Mouse (Mus musculus) liver, embryonic 14.5 days (tissue): ENCODE measurements at regions not wholly inside any gene's neighbourhood (a gene's known extent, or its start where the extent isn't known, plus 50 kb on each side); places are given as distances from the start of the nearest gene placed in this dataset.

Experiments used
- ATAC-seq: fragments of 200-750 bp; cut with Nextera tagmentation; 2 replicates; pipeline ENCODE4 v1.8.0; 2017; ENCODE audit warnings: moderate number of reproducible peaks, mild to moderate bottlenecking, moderate library complexity; ENCODE audit not compliant: insufficient read depth
- DNase-seq, 3 experiments: peaks; one replicate each; pipeline ENCODE4 v3.0.0-alpha.2; 2012 to 2013; ENCODE audit warnings: low read depth in 3 of 3, low spot score in 3 of 3
- H3K27ac ChIP-seq: fragments of 300-500 bp; sonication (generic); 2 replicates; pipeline ENCODE4 v1.5.1; 2014; ENCODE audit warnings: moderate library complexity, mild to moderate bottlenecking, control low read depth, inconsistent platforms
- H3K27me3 ChIP-seq: fragments of 300-500 bp; sonication (generic); 2 replicates; pipeline ENCODE4 v1.6.1; 2014; ENCODE audit warnings: mild to moderate bottlenecking, low read length, moderate library complexity; ENCODE audit not compliant: control insufficient read depth, insufficient read depth
- H3K36me3 ChIP-seq: fragments of 300-500 bp; sonication (generic); replicated peaks from 2 replicates; pipeline ENCODE4 v1.6.1; 2014; ENCODE audit warnings: low read depth; ENCODE audit not compliant: control insufficient read depth, insufficient read depth
- H3K4me1 ChIP-seq, 2 experiments: fragments of 200-500 bp in 1 of 2; fragments of 300-500 bp in 1 of 2; sonication (generic) in 1 of 2; replicated peaks; 2 replicates each; pipeline ENCODE4 v1.6.1; 2012 to 2014; ENCODE audit warnings: antibody characterized with exemption in 1 of 2, inconsistent platforms in 1 of 2, low read length in 1 of 2; ENCODE audit not compliant: control insufficient read depth in 2 of 2, insufficient read depth in 2 of 2
- H3K4me2 ChIP-seq: fragments of 300-500 bp; sonication (generic); 2 replicates; pipeline ENCODE4 v1.6.1; 2014; ENCODE audit warnings: low read depth, mild to moderate bottlenecking, control low read depth, moderate library complexity
- H3K4me3 ChIP-seq, 2 experiments: fragments of 200-500 bp in 1 of 2; fragments of 300-500 bp in 1 of 2; sonication (generic) in 1 of 2; 2 replicates each; pipeline ENCODE4 v1.5.1; 2012 to 2014; ENCODE audit warnings: low read depth in 2 of 2, low read length in 2 of 2, mild to moderate bottlenecking in 2 of 2, control low read depth in 1 of 2, inconsistent platforms in 1 of 2, moderate library complexity in 1 of 2; ENCODE audit not compliant: insufficient read depth in 1 of 2
- H3K9ac ChIP-seq: fragments of 300-500 bp; sonication (generic); replicated peaks from 2 replicates; pipeline ENCODE4 v1.6.1; 2014; ENCODE audit warnings: mild to moderate bottlenecking, control low read depth, moderate library complexity
- H3K9me3 ChIP-seq: fragments of 300-500 bp; sonication (generic); 2 replicates; pipeline ENCODE4 v1.6.1; 2016; ENCODE audit warnings: low read length, mixed read lengths; ENCODE audit not compliant: control insufficient read depth
- CTCF ChIP-seq: IDR thresholded peaks from 2 replicates; pipeline ENCODE4 v1.5.1; 2016; ENCODE audit warnings: antibody characterized with exemption, low read depth, control low read depth
- EP300 ChIP-seq: IDR thresholded peaks from 2 replicates; pipeline ENCODE4 v1.6.1; 2016; ENCODE audit warnings: antibody characterized with exemption, low read depth
- WGBS: fragments of 180-500 bp; shearing (Covaris S2); extraction: QIAGEN DNeasy Blood & Tissue Kit; methylation state at CpG from one replicate; pipeline ENCODE4 v1.1.7; 2014; ENCODE audit not compliant: insufficient replicate concordance; 5-methylcytosine and 5-hydroxymethylcytosine counted together

GRCm38 (mm10) chr17:45195779-45196178 lies 237.8 kb downstream of the Cdc5l start:
- Histone ChIP-seq H3K36me3 (no peaks in the 10 kb centered on the region), H3K4me1 (no peaks in the 10 kb centered on the region), H3K9me3 (no peaks in the 10 kb centered on the region), H3K27ac (no peak overlapping the region), H3K9ac (no peak overlapping the region), H3K4me3 (no peak overlapping the region), H3K27me3 (no peaks in the 10 kb centered on the region), H3K4me2 (no peak overlapping the region)
- DNase-seq (no peak), ATAC-seq (no peak)
- WGBS, result 73% methylated on average over 6 of the region's 6 CpGs
- TF ChIP-seq CTCF (no peak), EP300 (no peak)

GRCm38 (mm10) chr17:45194786-45195281 lies 238.7 kb downstream of the Cdc5l start:
- Histone ChIP-seq H3K27ac (no peak overlapping the region), H3K4me1 (no peaks in the 10 kb centered on the region), H3K4me2 (no peak overlapping the region), H3K9me3 (no peaks in the 10 kb centered on the region), H3K36me3 (no peaks in the 10 kb centered on the region), H3K9ac (no peak overlapping the region), H3K27me3 (no peaks in the 10 kb centered on the region), H3K4me3 (no peak overlapping the region)
- DNase-seq (no peak), ATAC-seq (no peak)
- no peak for TF ChIP-seq CTCF
- no peak for TF ChIP-seq EP300
- WGBS, result 52% methylated on average over 13 of the region's 13 CpGs

- DNase-seq (no peak), ATAC-seq (no peak)
- Histone ChIP-seq H3K27me3 (no peaks in the 10 kb centered on the region), H3K4me1 (no peaks in the 10 kb centered on the region), H3K9me3 (no peaks in the 10 kb centered on the region), H3K9ac (no peak overlapping the region), H3K27ac (no peak overlapping the region), H3K36me3 (no peaks in the 10 kb centered on the region), H3K4me3 (no peak overlapping the region), H3K4me2 (no peak overlapping the region)
- no peak for TF ChIP-seq CTCF
- TF ChIP-seq EP300, result no peak
- 55% methylated on average over 11 of the region's 11 CpGs for WGBS
Measured at GRCm38 (mm10) chr17:45193456-45194025, 240.0 kb downstream of the Cdc5l start.

- H3K9me3 ChIP-seq, result no peaks in the 10 kb centered on the region
- H3K36me3 ChIP-seq, result no peaks in the 10 kb centered on the region
- H3K4me2 ChIP-seq, result no peak overlapping the region
- H3K4me3 ChIP-seq, result no peak overlapping the region
- ATAC-seq (no peak), DNase-seq (no peak)
- H3K4me1 ChIP-seq, result no peaks in the 10 kb centered on the region
- no peak overlapping the region for H3K9ac ChIP-seq
- WGBS, result 61% methylated on average over 7 of the region's 7 CpGs
- TF ChIP-seq CTCF (no peak), EP300 (no peak)
- no peak overlapping the region for H3K27ac ChIP-seq
- H3K27me3 ChIP-seq, result no peaks in the 10 kb centered on the region
Measured at GRCm38 (mm10) chr17:45187402-45187801, 246.1 kb downstream of the Cdc5l start.

DNA sequence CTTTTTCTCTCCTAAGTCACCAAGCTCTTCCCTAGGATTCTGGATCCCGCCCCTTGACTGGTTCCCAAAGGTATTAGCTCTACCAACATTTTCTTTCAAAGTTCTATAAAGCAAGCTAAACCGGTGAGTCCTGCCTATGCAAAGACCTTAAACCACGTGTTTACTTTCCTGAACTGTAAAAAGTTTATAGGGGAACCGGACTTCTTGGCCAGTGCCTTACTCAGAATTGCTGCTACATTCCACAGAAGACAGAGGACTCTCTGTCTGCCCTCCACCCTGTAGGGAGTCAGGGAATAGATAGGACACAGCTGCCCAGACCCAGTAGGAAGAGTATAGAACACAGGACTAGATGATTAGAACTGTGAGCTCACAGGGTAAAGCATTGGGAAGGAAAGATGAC lies 257.2 kb downstream of the Cdc5l start:
- H3K4me3 ChIP-seq, result no peak overlapping the region
- no peaks in the 10 kb centered on the region for H3K27me3 ChIP-seq
- no peak for TF ChIP-seq CTCF
- no peak for TF ChIP-seq EP300
- H3K27ac ChIP-seq, result no peak overlapping the region
- H3K4me2 ChIP-seq, result no peak overlapping the region
- ATAC-seq, result no peak
- no peaks in the 10 kb centered on the region for H3K4me1 ChIP-seq
- H3K36me3 ChIP-seq, result no peaks in the 10 kb centered on the region
- no peaks in the 10 kb centered on the region for H3K9me3 ChIP-seq
- 49% methylated on average over 4 of the region's 4 CpGs for WGBS
- no peak overlapping the region for H3K9ac ChIP-seq
- no peak for DNase-seq
